Mouse (Mus musculus): ENCODE results near the gene Sult2a4. TPM values are rescaled to one million over a fixed set of nuclear protein-coding genes. Genes with fewer than 3 reads are reported as not detected.
"Not testable (repeated sequence)": the region's sequence is repeated elsewhere in the genome, so short reads cannot be mapped to it uniquely, and the experiment has no call there.

Gene Sult2a4
- not detected in 2 replicates for polyA plus RNA-seq (2015; fragmentation: Nextera tagmentation; extraction: Ambion mirVana)

GRCm38 (mm10) chr7:13989507-13989906, at the start of gene Sult2a4:
TSS of gene Sult2a4 (minus strand) at chr7:13989607.
- H3K27me3 ChIP-seq; H3K4me1 ChIP-seq; H3K36me3 ChIP-seq; H3K4me3 ChIP-seq; H3K9ac ChIP-seq; ATAC-seq (ENCODE audit: insufficient number of reproducible peaks, insufficient read depth, low FRiP score, low TSS enrichment, low read depth); H3K27ac ChIP-seq; H3K9me3 ChIP-seq; H3K4me2 ChIP-seq: not testable (repeated sequence)
- WGBS = 91% methylated on average over 6 of the region's 6 CpGs

GRCm38 (mm10) chr7:14030831-14031230, 41.4 kb upstream of the Sult2a4 start:
- not testable (repeated sequence) for H3K27me3 ChIP-seq; H3K9me3 ChIP-seq; H3K4me3 ChIP-seq; H3K36me3 ChIP-seq; H3K4me1 ChIP-seq; H3K4me2 ChIP-seq; H3K9ac ChIP-seq; ATAC-seq (ENCODE audit: insufficient number of reproducible peaks, insufficient read depth, low FRiP score, low TSS enrichment, low read depth); H3K27ac ChIP-seq

- no peaks in the 10 kb centered on the region for H3K27me3 ChIP-seq
- H3K9me3 ChIP-seq = peaks cover 9% of the 10 kb centered on the region; the same call in 1 of the 2 replicates
- no peaks in the 10 kb centered on the region for H3K4me1 ChIP-seq
- H3K36me3 ChIP-seq = no peaks in the 10 kb centered on the region
- H3K4me2 ChIP-seq = no peak overlapping the region
- H3K4me3 ChIP-seq = no peak overlapping the region
- H3K9ac ChIP-seq = no peak overlapping the region
- no peak for ATAC-seq (ENCODE audit: insufficient number of reproducible peaks, insufficient read depth, low FRiP score, low TSS enrichment, low read depth)
- H3K27ac ChIP-seq = no peak overlapping the region
- 80% methylated on average over 8 of the region's 8 CpGs for WGBS
These were observed 23.7 kb upstream of the Sult2a4 start for GRCm38 (mm10) chr7:14013083-14013482.

GRCm38 (mm10) chr7:14010686-14011085, 21.3 kb upstream of the Sult2a4 start:
- H3K4me2 ChIP-seq; H3K27me3 ChIP-seq; H3K36me3 ChIP-seq; ATAC-seq (ENCODE audit: insufficient number of reproducible peaks, insufficient read depth, low FRiP score, low TSS enrichment, low read depth); H3K27ac ChIP-seq; H3K4me1 ChIP-seq; H3K9ac ChIP-seq; H3K4me3 ChIP-seq; H3K9me3 ChIP-seq: not testable (repeated sequence)

Other genes with a start within 250 kb of the Sult2a4 start
- gene Sult2a1, start 152.2 kb downstream of the Sult2a4 start, polyA plus RNA-seq (2015; fragmentation: Nextera tagmentation; extraction: Ambion mirVana) = not detected in 2 replicates
- not detected in 2 replicates for gene Sult2a3, start 133.4 kb upstream of the Sult2a4 start, polyA plus RNA-seq (2015; fragmentation: Nextera tagmentation; extraction: Ambion mirVana)